Mouse (Mus musculus): ENCODE data around the gene Vmn1r129.
"Not testable (repeated sequence)": the region's sequence is repeated elsewhere in the genome, so short reads cannot be mapped to it uniquely, and the experiment has no call there.

Gene Vmn1r129

DNA sequence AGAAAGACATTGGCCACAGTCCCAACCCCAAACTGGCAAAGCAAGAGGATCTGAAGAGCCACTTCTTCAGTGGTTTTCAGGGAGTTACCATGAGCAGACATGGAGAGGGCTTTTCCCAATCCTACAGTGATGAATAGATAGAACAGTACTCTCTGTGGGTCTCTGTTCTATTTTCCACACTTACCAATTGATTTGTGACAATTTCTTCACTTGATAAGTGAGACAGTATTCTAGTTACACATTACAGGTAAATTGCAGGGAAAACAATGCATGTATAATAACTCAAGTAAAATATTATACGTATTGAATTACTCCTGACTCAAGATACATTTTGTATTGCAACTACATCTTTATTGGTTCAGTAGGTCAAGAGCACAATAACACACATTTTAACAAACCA lies at the start of gene Vmn1r129:
Gene Vmn1r129 (minus strand): TSS at position 101 of the 400 bp plus-strand sequence.
- in situ Hi-C loops (cut with MboI; ENCODE audit: unreplicated experiment in 2 of 2) = not testable (repeated sequence)

GRCm38 (mm10) chr7:21349073-21349472 lies 12.0 kb downstream of the Vmn1r129 start, which contains the start of gene Vmn1r128:
Gene Vmn1r128, plus strand, starts transcription at chr7:21349373.
- in situ Hi-C loops (cut with MboI; ENCODE audit: unreplicated experiment in 2 of 2) = not testable (repeated sequence)

GRCm38 (mm10) chr7:21319761-21320160 lies 41.3 kb downstream of the Vmn1r129 start, which contains the start of gene Vmn1r127:
Gene Vmn1r127, minus strand, starts transcription at chr7:21319861.
- in situ Hi-C loops (cut with MboI; ENCODE audit: unreplicated experiment in 2 of 2) = not testable (repeated sequence)

Measured in v-Abl transformed pro-B cells (cell line).